Mouse (Mus musculus) liver, embryonic 13.5 days (tissue): Measurements from ENCODE around the gene Hipk2. TPM values are rescaled to one million over a fixed set of nuclear protein-coding genes. Genes with fewer than 3 reads are reported as not detected.

Source experiments
- ATAC-seq: fragments of 200-750 bp; cut with Nextera tagmentation; 2 replicates; pipeline ENCODE4 v1.8.0; 2017; ENCODE audit warnings: low read depth, mild to moderate bottlenecking, moderate number of reproducible peaks, moderate library complexity
- DNase-seq: peaks from one replicate; pipeline ENCODE4 v3.0.0; 2022
- H3K27ac ChIP-seq: fragments of 300-500 bp; sonication (generic); 2 replicates; pipeline ENCODE4 v1.5.1; 2015; ENCODE audit warnings: moderate library complexity, mild to moderate bottlenecking, inconsistent platforms
- H3K27me3 ChIP-seq: fragments of 300-500 bp; sonication (generic); 2 replicates; pipeline ENCODE4 v1.6.1; 2015; ENCODE audit warnings: mild to moderate bottlenecking, inconsistent platforms
- H3K36me3 ChIP-seq: fragments of 300-500 bp; sonication (generic); 2 replicates; pipeline ENCODE4 v1.6.1; 2015; ENCODE audit warnings: mild to moderate bottlenecking, inconsistent platforms
- H3K4me1 ChIP-seq: fragments of 300-500 bp; sonication (generic); replicated peaks from 2 replicates; pipeline ENCODE4 v1.6.1; 2015; ENCODE audit warnings: inconsistent platforms
- H3K4me2 ChIP-seq: fragments of 300-500 bp; sonication (generic); 2 replicates; pipeline ENCODE4 v1.6.1; 2015; ENCODE audit warnings: inconsistent platforms, mild to moderate bottlenecking, moderate library complexity
- H3K4me3 ChIP-seq: fragments of 300-500 bp; sonication (generic); replicated peaks from 2 replicates; pipeline ENCODE4 v1.5.1; 2015; ENCODE audit warnings: mild to moderate bottlenecking, inconsistent platforms
- H3K9ac ChIP-seq: fragments of 300-500 bp; sonication (generic); 2 replicates; pipeline ENCODE4 v1.6.1; 2015; ENCODE audit warnings: mild to moderate bottlenecking, inconsistent platforms
- H3K9me3 ChIP-seq: fragments of 300-500 bp; sonication (generic); replicated peaks from 2 replicates; pipeline ENCODE4 v1.6.1; 2016; ENCODE audit warnings: inconsistent platforms
- WGBS: fragments of 180-500 bp; shearing (Covaris S2); methylation state at CpG from one replicate; pipeline ENCODE4 v1.1.7; 2015; ENCODE audit not compliant: insufficient replicate concordance; 5-methylcytosine and 5-hydroxymethylcytosine counted together
- polyA plus RNA-seq: library from polyadenylated mRNA; unstranded; fragments of >200 nt; fragmentation: Nextera tagmentation; extraction: Ambion mirVana; gene quantifications from 2 replicates; pipeline ENCODE4 v1.2.1, GENCODE M21; 2015

The Hipk2 gene
- polyA plus RNA-seq, 1 experiment from 2014 or later: 20.1 TPM

DNA sequence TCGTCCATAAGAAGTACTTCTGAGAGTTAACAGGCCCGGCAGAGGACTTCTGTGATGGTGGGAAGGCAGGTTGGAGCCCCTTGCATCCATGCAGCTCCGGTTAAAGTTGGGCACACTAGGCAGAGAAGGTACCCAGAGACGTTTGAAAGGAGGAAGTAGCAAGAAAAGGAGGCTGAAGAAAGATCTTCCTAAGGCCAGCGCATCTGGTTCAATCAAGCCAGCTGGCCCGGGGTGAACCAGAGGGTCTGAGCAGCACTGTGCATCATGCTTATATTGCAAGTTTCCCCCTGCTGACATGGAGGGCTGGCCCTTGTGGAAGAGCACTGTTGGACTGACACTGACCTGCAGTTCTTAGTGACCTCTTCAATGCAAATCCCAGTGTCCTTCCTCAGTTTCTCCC is 6.0 kb upstream of the Hipk2 start:
- H3K9ac ChIP-seq: 0 out of 2 replicates have a peak overlapping the region, but pooled peaks have one; percentile 7
- no peak overlapping the region for H3K4me2 ChIP-seq
- H3K9me3 ChIP-seq: no peaks in the 10 kb centered on the region
- DNase-seq (no peak), ATAC-seq (no peak)
- peaks cover 11% of the 10 kb centered on the region; the same call in 1 of the 2 replicates for H3K27me3 ChIP-seq
- H3K27ac ChIP-seq: peak overlapping the region; percentile 3; the same call in 1 of the 2 replicates
- WGBS: 38% methylated on average over 6 of the region's 6 CpGs
- peaks cover 88% of the 10 kb centered on the region for H3K4me1 ChIP-seq
- no peak overlapping the region for H3K4me3 ChIP-seq
- H3K36me3 ChIP-seq: no peaks in the 10 kb centered on the region

GRCm38 (mm10) chr6:38881468-38881867 is 5.5 kb upstream of the Hipk2 start:
- Histone ChIP-seq H3K36me3 (no peaks in the 10 kb centered on the region), H3K27ac (no peak overlapping the region), H3K9me3 (no peaks in the 10 kb centered on the region), H3K4me1 (peaks cover 88% of the 10 kb centered on the region), H3K4me3 (no peak overlapping the region), H3K9ac (0 out of 2 replicates have a peak overlapping the region, but pooled peaks have one; percentile 7), H3K27me3 (peaks cover 11% of the 10 kb centered on the region; the same call in 1 of the 2 replicates), H3K4me2 (no peak overlapping the region)
- ATAC-seq (no peak), DNase-seq (no peak)
- WGBS: 47% methylated on average over 2 of the region's 2 CpGs

- DNase-seq: no peak
- Histone ChIP-seq H3K4me1 (peaks cover 64% of the 10 kb centered on the region), H3K4me2 (peak overlapping the region; percentile 80), H3K27ac (no peak overlapping the region; the same call in 1 of the 2 replicates), H3K27me3 (peaks cover 8% of the 10 kb centered on the region; the same call in 1 of the 2 replicates), H3K9ac (peak overlapping the region; percentile 100; the same call in 1 of the 2 replicates), H3K4me3 (peak overlapping the region; percentile 99; the same call in 1 of the 2 replicates), H3K9me3 (no peaks in the 10 kb centered on the region), H3K36me3 (peaks cover 1% of the 10 kb centered on the region)
- ATAC-seq: no peak
- 89% methylated on average over 2 of the region's 2 CpGs for WGBS
These were observed 1.7 kb upstream of the Hipk2 start for GRCm38 (mm10) chr6:38877674-38878073.

GRCm38 (mm10) chr6:38875258-38876070 is 501 bp downstream of the Hipk2 start, which contains the start of gene Tbxas1:
Gene Tbxas1 (plus strand): TSS chr6:38875404.
- ATAC-seq: peak; percentile 1; the same call in 1 of the 2 replicates
- peaks cover 65% of the 10 kb centered on the region for H3K4me1 ChIP-seq
- H3K9me3 ChIP-seq: no peaks in the 10 kb centered on the region
- no peak for DNase-seq
- peaks cover 8% of the 10 kb centered on the region; the same call in 1 of the 2 replicates for H3K27me3 ChIP-seq
- 1% methylated on average over 61 of the region's 77 CpGs for WGBS
- H3K27ac ChIP-seq: peak within 1 kb of the TSS; percentile 99
- H3K9ac ChIP-seq: peak within 1 kb of the TSS; percentile 100
- peak within 1 kb of the TSS; percentile 99 for H3K4me3 ChIP-seq
- H3K36me3 ChIP-seq: peaks cover 21% of the 10 kb centered on the region
- H3K4me2 ChIP-seq: peak within 1 kb of the TSS; percentile 80

- H3K4me1 ChIP-seq: peaks cover 65% of the 10 kb centered on the region
- ATAC-seq (0 out of 2 replicates have a peak, but pooled peaks have one; percentile 19), DNase-seq (no peak)
- WGBS: under 1% methylated on average over 23 of the region's 23 CpGs
- H3K9me3 ChIP-seq: no peaks in the 10 kb centered on the region
- peak overlapping the region; percentile 80 for H3K4me2 ChIP-seq
- H3K9ac ChIP-seq: peak overlapping the region; percentile 100
- peak overlapping the region; percentile 99 for H3K27ac ChIP-seq
- peaks cover 27% of the 10 kb centered on the region for H3K36me3 ChIP-seq
- H3K27me3 ChIP-seq: peaks cover 5% of the 10 kb centered on the region; the same call in 1 of the 2 replicates
- peak overlapping the region; percentile 99 for H3K4me3 ChIP-seq
These were observed 1.3 kb downstream of the Hipk2 start for GRCm38 (mm10) chr6:38874565-38875257.

DNA sequence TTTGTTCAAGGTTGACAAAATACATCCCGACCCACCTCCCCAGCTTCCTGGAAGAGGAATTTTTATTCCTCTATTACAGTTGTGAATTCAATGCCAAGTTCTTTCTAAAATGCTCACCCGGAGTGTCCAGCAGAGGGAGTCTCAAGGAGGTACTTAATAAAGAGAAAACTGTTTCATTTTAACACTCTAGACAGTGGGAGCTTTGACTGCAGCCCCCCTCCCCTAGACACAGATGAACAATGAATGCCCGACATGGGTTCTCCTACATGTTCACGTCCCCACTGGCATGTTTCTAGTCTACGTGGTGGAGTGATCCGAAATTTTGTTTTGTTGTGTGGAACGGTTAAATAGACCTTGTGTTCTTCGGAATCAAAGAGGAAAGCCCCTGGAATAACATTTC is 1.9 kb downstream of the Hipk2 start:
- Histone ChIP-seq H3K4me1 (peaks cover 69% of the 10 kb centered on the region), H3K4me3 (peak overlapping the region; percentile 99), H3K27ac (peak overlapping the region; percentile 99), H3K36me3 (peaks cover 33% of the 10 kb centered on the region), H3K4me2 (peak overlapping the region; percentile 80), H3K9me3 (no peaks in the 10 kb centered on the region), H3K27me3 (peaks cover 5% of the 10 kb centered on the region; the same call in 1 of the 2 replicates), H3K9ac (peak overlapping the region; percentile 100)
- no peak for DNase-seq
- ATAC-seq: no peak
- 8% methylated on average over 8 of the region's 8 CpGs for WGBS

DNA sequence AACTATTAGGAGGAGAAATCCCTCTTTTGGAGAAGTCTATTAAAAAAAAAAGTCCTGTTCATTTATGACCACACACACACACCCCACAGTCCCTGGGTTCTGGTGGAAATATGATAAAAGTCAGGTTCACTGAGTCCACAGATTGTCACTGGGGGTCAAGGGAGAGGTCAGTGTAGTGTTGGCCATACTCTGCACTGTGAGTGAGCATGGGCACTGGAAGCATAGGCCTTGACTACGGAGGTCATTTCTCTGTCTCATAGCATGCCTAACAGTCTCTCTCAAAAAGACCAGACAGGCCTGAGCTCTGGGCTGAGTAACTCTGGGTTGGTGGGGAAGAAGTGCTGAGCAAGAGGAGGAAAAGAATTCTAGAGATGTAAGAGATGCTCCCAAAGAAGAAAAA is 2.6 kb downstream of the Hipk2 start:
- H3K27me3 ChIP-seq: no peaks in the 10 kb centered on the region
- H3K4me2 ChIP-seq: peak overlapping the region; percentile 80
- peaks cover 36% of the 10 kb centered on the region for H3K36me3 ChIP-seq
- DNase-seq: no peak
- H3K9ac ChIP-seq: peak overlapping the region; percentile 100
- 69% methylated on average over 1 of the region's 1 CpGs for WGBS
- H3K4me3 ChIP-seq: peak overlapping the region; percentile 99
- ATAC-seq: 0 out of 2 replicates have a peak, but pooled peaks have one; percentile 14
- peaks cover 67% of the 10 kb centered on the region for H3K4me1 ChIP-seq
- H3K27ac ChIP-seq: peak overlapping the region; percentile 99
- H3K9me3 ChIP-seq: no peaks in the 10 kb centered on the region

DNA sequence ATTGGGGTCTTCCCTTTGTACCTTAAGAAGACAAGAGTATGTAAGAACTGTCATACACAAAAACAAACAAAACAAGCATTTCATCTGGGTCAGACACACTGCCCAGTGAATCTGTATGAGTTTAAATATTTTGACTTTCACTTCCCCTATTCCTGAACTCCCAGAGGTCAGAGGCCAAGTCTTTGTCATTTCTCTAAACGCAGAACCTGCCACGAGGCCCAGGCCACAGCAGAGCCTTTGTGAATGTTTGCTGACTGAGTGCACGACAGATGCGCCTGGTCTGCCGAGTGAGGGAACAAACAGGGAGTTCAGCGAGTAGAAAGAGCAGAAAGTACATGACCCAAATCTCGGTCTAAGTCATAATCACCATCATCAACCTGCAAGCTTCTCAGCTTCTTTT is 4.9 kb downstream of the Hipk2 start:
- no peak for DNase-seq
- Histone ChIP-seq H3K4me1 (peaks cover 73% of the 10 kb centered on the region), H3K27me3 (no peaks in the 10 kb centered on the region), H3K36me3 (peaks cover 36% of the 10 kb centered on the region), H3K9me3 (no peaks in the 10 kb centered on the region), H3K27ac (peak overlapping the region; percentile 99), H3K9ac (peak overlapping the region; percentile 100), H3K4me3 (no peak overlapping the region), H3K4me2 (peak overlapping the region; percentile 80; the same call in 1 of the 2 replicates)
- WGBS: 49% methylated on average over 7 of the region's 7 CpGs
- ATAC-seq: no peak

GRCm38 (mm10) chr6:38870070-38870469 is 5.9 kb downstream of the Hipk2 start:
- H3K4me1 ChIP-seq: peaks cover 82% of the 10 kb centered on the region
- H3K27ac ChIP-seq: peak overlapping the region; percentile 13; the same call in 1 of the 2 replicates
- no peak for ATAC-seq
- H3K9ac ChIP-seq: no peak overlapping the region
- H3K4me2 ChIP-seq: no peak overlapping the region
- H3K36me3 ChIP-seq: peaks cover 36% of the 10 kb centered on the region
- no peaks in the 10 kb centered on the region for H3K9me3 ChIP-seq
- 67% methylated on average over 2 of the region's 2 CpGs for WGBS
- H3K27me3 ChIP-seq: no peaks in the 10 kb centered on the region
- no peak for DNase-seq
- no peak overlapping the region for H3K4me3 ChIP-seq

GRCm38 (mm10) chr6:38868974-38869373 is 7.0 kb downstream of the Hipk2 start:
- H3K27ac ChIP-seq: 0 out of 2 replicates have a peak overlapping the region, but pooled peaks have one; percentile 20

GRCm38 (mm10) chr6:38867291-38867690 is 8.7 kb downstream of the Hipk2 start:
- Histone ChIP-seq H3K9ac (peak overlapping the region; percentile 46), H3K4me3 (no peak overlapping the region), H3K9me3 (no peaks in the 10 kb centered on the region), H3K27ac (peak overlapping the region; percentile 54), H3K4me2 (no peak overlapping the region), H3K27me3 (no peaks in the 10 kb centered on the region), H3K4me1 (peaks cover 88% of the 10 kb centered on the region), H3K36me3 (peaks cover 31% of the 10 kb centered on the region)
- 88% methylated on average over 1 of the region's 1 CpGs for WGBS
- ATAC-seq: no peak
- no peak for DNase-seq

More at GRCm38 (mm10) chr6:38868974-38869373, 7.0 kb downstream of the Hipk2 start:
- H3K9ac ChIP-seq: no peak overlapping the region
- no peaks in the 10 kb centered on the region for H3K27me3 ChIP-seq
- H3K9me3 ChIP-seq: no peaks in the 10 kb centered on the region
- H3K4me1 ChIP-seq: peaks cover 93% of the 10 kb centered on the region
- DNase-seq: no peak
- peaks cover 36% of the 10 kb centered on the region for H3K36me3 ChIP-seq
- 85% methylated on average over 1 of the region's 1 CpGs for WGBS
- no peak overlapping the region for H3K4me2 ChIP-seq
- ATAC-seq: no peak
- no peak overlapping the region for H3K4me3 ChIP-seq
